Mouse (Mus musculus) c-Kit-negative CD71-positive TER-119-positive erythroid progenitor cells, embryonic 14.5 days (primary cell): ENCODE data around the gene Cxcr5.

ENCODE experiments used
- DNase-seq: peaks from one replicate; pipeline ENCODE4 v3.0.0-alpha.2; 2013; ENCODE audit warnings: low read depth, low spot score

Cxcr5 gene

DNA sequence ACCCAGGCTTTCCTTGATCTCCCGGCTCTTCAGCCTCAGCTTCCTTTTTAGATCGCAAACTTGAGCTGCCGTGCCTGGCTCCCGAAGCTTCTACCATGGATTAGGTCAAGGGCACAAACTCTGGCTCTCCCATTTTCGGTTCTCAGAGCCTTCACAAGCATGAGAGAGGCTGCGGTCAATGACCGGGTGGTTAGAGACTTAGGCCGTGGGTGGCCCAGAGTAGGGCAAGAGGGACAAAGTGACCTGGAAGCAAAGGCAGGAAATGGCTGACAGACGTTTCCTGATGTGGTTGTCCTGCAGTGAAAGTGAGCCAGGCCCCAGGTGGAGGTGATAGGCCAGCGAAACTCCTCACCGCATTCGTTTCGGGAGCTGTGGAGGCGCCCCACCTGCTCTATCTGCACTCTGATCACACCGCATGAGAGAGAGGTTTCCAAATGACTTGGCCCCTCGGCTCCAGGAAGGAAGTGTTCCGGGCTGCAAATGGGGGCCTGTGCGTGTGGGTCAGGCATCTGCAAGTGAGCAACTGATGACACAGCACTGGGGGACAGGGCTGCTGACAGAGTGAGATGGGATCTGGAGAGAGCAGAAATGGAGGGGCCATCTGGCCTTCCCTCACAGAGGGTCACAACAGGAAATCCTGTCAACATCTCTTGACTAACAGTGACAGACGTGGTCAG, 23.9 kb downstream of the Cxcr5 start:
- no peak for DNase-seq

GRCm38 (mm10) chr9:44532991-44533580, 28.6 kb downstream of the Cxcr5 start:
- no peak for DNase-seq

GRCm38 (mm10) chr9:44528340-44528739, 33.3 kb downstream of the Cxcr5 start:
- DNase-seq = no peak

DNA sequence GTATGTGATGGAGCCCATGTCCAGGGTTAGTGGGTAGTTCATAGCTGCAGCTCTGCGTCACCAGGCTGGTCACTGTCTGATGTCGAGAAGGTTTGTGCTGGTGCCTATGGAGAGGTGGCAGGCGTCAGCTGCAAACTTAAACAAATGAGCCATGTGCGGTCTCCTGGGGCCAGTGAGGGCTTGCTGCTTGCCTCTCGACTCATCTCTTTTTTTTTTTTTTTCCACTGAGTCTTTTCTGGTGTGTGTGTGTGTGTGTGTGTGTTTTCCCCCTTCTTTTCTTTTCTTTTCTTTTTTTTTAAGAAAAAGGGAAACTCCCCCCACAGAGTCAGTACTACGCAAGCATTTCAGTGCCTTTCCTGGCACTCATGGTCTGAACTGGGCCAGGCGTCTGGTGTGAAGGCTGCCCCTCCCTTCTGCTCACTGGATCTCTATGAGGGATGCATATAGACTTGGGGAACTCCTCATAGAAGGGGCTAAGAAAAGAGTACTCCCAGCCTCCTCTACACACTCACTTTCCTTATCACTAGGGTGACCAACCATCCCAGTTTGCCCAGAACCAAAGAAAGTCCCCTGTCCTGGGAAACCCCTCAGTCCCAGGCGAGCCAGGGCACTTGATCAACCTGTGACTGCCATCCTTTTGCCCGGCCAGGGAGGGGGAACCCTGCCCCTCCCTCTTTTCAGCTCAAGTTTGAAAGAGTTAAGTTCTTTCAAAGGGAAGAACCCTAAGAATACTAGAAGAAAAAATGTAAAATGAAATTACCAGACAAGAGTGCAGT, 35.2 kb downstream of the Cxcr5 start:
- no peak for DNase-seq

DNA sequence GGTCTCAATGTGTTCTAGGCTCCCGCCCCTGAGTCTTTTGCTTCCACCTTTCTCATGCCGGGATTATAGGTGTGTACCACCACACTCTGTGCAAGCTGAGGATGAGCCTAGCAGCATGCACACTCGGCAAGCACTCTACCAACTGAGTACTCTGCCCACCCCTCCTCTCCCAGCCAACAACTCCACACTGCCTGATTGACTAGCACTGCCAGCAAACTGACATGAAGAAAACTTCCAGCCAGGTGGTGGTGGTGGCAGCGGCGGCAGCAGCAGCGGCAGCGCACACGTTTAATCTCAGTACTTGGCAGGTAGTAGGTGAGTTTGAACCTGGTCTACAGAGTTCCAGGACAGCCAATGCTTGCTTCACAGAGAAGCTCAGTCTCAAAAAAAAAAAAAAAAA, 36.1 kb downstream of the Cxcr5 start:
- no peak for DNase-seq

DNA sequence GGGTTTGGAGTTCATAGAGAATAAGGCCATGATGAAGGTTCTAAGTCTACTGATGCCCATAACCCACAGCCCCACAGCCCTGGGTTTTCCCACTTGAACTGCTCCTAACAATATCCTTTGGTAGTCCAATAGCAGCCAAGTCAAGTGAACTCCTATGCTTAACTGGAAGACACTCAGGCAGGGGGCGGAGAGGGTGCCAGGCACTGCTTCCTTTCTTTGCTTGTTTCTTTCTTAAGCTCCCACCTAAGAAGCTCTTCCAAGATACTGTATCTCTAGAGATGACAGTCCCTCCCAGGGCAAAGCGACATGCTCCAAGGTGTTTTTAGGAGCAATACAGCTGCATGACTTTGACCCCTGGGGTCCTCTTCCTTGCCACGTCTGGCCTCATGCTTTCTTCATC, 36.7 kb downstream of the Cxcr5 start:
- DNase-seq = no peak

- no peak for DNase-seq
Observed at GRCm38 (mm10) chr9:44524235-44524826, 37.3 kb downstream of the Cxcr5 start.

DNA sequence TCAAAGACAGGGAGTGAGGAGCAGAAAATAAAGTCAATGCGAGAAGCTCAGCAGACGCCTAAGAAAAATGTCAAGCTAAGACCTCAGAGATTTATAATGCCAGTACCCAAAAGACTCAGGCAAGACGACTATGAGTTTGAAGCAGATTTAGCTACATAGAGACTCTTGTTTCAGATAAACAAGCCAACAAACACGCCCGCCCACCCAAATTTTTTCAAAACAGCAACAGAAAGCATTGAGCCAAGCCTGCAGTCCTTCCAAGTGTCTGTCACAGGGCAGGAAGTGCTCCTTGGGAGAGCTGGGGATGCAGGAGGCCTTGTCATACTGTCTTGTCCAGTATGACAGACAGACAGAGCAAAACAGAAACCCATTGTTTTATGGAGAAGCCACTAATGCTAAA, 38.0 kb downstream of the Cxcr5 start:
- DNase-seq = no peak

DNA sequence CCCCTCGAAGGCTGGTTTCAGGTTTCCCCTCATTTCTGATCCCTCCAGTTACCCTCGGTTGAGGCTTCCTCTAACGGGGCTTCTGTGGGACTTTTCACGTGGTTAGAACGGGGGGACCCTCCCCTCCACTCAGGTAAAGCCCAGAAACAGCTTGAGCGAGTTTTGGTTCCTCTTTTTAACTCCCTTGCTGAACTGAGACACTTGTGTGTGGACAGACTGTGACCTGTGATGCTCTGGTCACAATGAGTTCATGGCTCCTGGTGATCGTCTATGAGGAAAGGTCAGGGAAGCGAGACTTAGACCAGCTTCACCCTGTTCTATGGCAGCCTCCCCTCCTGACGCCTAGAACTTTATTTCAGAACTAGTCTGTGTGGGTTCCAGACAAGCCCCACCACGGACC, 39.8 kb downstream of the Cxcr5 start:
- DNase-seq = no peak

GRCm38 (mm10) chr9:44518068-44518467, 43.6 kb downstream of the Cxcr5 start:
- no peak for DNase-seq

- DNase-seq = no peak
Observed at GRCm38 (mm10) chr9:44517368-44517767, 44.3 kb downstream of the Cxcr5 start.

DNA sequence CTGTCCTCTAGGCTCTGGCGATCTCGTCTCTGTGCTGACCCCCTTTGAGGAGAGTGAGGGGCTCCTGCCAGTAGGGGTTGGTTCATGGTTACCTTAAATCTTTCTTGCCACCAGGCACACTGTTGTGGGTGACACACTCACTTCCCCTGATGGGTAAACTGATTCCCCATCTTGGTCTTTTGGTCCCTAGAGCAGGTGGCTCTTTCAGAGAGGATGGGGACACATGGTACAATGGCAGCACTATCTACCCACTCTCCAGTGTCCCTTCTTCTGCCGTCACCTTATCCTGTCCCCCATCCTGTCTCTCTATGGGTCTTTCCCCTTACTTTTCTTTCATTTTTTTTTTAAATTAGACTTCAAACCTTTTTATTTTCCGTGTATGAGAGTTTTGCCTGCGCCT, 45.8 kb downstream of the Cxcr5 start:
- DNase-seq = no peak

- no peak for DNase-seq
Observed at GRCm38 (mm10) chr9:44515131-44515751, 46.4 kb downstream of the Cxcr5 start.

DNA sequence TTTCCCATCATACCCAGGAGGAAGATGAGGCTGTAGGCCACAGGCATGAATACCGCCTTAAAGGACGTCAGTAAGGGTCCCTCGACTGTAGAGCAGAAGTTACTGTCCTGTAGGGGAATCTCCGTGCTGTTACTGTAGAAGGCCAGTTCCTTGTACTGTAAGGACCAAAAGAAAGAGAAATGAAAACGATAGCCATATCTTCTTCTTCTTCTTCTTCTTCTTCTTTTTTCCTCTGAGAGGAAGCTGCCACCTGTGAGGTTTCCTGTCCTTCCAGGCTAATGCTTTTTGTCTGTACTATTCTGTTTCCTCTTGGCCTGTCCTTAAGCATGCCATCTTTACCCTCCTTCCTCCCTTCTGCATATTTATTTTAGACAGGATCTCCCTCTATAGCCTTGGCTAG, 47.5 kb downstream of the Cxcr5 start:
- no peak for DNase-seq

- DNase-seq = no peak
Observed at GRCm38 (mm10) chr9:44513610-44514009, 48.1 kb downstream of the Cxcr5 start.

- DNase-seq = no peak
Observed at GRCm38 (mm10) chr9:44513121-44513520, 48.6 kb downstream of the Cxcr5 start.

GRCm38 (mm10) chr9:44512717-44513003, 49.0 kb downstream of the Cxcr5 start:
- DNase-seq = no peak

GRCm38 (mm10) chr9:44511935-44512716, 49.6 kb downstream of the Cxcr5 start:
- no peak for DNase-seq

DNA sequence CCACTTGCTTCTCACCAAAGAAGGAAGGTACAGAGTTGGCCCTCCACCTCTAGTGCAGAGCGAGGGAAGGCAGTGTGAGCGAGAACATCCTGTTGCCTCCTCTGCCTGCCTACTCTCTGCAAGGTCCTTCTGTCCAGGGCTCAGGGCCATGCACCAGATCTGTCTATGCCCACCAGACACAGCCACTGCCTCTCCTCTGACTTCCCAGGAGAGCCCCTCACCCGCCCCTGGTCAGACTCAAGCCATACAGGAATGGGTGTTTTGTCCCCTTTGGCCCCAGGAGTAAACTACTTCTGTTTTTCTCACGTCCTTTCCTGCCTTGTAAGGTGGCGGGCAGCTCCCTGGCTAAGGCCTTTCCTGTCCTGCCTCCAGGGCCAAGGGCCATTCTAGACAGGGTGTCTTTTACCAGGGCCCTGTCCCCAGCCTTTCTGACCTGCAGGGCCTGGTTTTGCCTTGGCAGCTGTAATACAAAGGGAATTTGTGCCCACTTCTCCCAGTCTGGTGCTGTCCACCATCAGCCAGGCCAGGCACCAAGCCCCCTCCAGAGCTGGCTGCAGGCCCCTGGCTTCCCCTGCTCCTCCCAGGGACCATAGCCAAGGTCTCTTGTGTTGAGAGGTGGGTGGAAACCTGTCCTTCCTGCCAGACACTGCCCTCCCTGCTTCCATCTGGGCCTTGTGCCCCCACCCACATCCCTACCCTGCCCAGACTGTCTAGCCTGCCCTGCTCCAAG, 50.6 kb downstream of the Cxcr5 start:
- no peak for DNase-seq

GRCm38 (mm10) chr9:44510355-44510871, 51.3 kb downstream of the Cxcr5 start:
- no peak for DNase-seq
